Mouse (Mus musculus) thymus, adult 2 months (tissue): ENCODE results near the gene Apol9b. TPM values are rescaled to one million over a fixed set of nuclear protein-coding genes. Genes with fewer than 3 reads are reported as not detected.
"Not testable (repeated sequence)": the region's sequence is repeated elsewhere in the genome, so short reads cannot be mapped to it uniquely, and the experiment has no call there.

Source experiments
- DNase-seq: peaks from one replicate; pipeline ENCODE4 v3.0.0; 2021
- H3K27ac ChIP-seq: fragments of 200-500 bp; 2 replicates; pipeline ENCODE4 v1.5.1; 2012; ENCODE audit warnings: low read length, control low read depth; ENCODE audit not compliant: control insufficient read depth, insufficient read depth
- H3K27me3 ChIP-seq: fragments of 200-500 bp; 2 replicates; pipeline ENCODE4 v1.6.1; 2012; ENCODE audit warnings: mild to moderate bottlenecking, low read length, moderate library complexity, mixed read lengths; ENCODE audit not compliant: control insufficient read depth, insufficient read depth
- H3K36me3 ChIP-seq: fragments of 200-500 bp; 2 replicates; pipeline ENCODE4 v1.6.1; 2012; ENCODE audit warnings: mild to moderate bottlenecking, low read length, moderate library complexity; ENCODE audit not compliant: control insufficient read depth, insufficient read depth
- H3K4me1 ChIP-seq: fragments of 200-500 bp; replicated peaks from 2 replicates; pipeline ENCODE4 v1.6.1; 2012; ENCODE audit warnings: low read length; ENCODE audit not compliant: control insufficient read depth, insufficient read depth
- H3K4me3 ChIP-seq: fragments of 200-500 bp; 2 replicates; pipeline ENCODE4 v1.5.1; 2012; ENCODE audit warnings: mild to moderate bottlenecking, low read length, control low read depth, moderate library complexity; ENCODE audit not compliant: control insufficient read depth, insufficient read depth
- CTCF ChIP-seq: fragments of 200-500 bp; IDR thresholded peaks from 2 replicates; pipeline ENCODE4 v1.5.1; 2012; ENCODE audit warnings: mild to moderate bottlenecking, control low read depth, low read length, moderate library complexity, borderline replicate concordance; ENCODE audit not compliant: control insufficient read depth, poor library complexity, insufficient read depth; ENCODE audit errors: extremely low read depth
- POLR2A ChIP-seq: fragments of 200-500 bp; IDR thresholded peaks from 2 replicates; pipeline ENCODE4 v1.6.1; 2012; ENCODE audit warnings: mild to moderate bottlenecking, low read length, control low read depth, moderate library complexity; ENCODE audit not compliant: control insufficient read depth, poor library complexity, insufficient read depth; ENCODE audit errors: extremely low read depth
- whole genome bisulfite sequencing: fragments of 180-500 bp; shearing (Covaris S2); methylation state at CpG from one replicate; pipeline ENCODE4 v1.1.7; 2018; 5-methylcytosine and 5-hydroxymethylcytosine counted together
- polyA plus RNA-seq: library from polyadenylated mRNA; depleted of rRNA; stranded (reverse); fragments of >200 nt; gene quantifications from 2 replicates; pipeline ENCODE4 v1.2.3, GENCODE M21; 2012

Apol9b gene
- polyA plus RNA-seq, 1 experiment: 8.1 TPM

DNA sequence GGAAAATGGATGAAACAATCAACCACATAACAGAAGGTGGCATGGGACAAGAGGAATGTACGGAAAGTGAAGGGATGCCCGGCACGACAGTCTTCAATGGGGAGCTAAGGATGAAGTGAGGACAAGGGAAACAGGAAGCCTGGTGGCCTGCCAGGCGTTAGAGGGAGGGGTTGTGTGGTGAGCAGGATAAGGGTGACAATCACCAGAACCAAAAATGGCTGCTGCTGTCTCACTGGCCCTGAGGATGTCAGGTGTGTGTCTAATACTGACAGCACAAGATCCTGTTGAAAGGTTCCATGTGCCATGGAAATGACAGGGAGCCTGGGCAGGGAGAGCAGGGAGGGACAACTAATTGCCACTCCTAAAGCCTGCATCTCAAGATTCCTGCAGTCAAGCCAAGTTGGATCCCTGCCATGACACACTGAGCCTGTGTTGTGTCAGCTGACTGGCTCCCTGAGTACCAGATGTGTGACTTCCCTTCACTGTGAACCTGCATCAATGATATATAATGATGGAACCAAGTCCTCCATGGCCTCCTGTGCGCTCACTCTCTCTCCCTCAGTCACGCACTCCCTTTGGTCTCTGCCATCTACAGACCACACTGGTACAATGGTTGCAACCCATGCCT lies 3.3 kb upstream of the Apol9b start:
- not testable (repeated sequence) for H3K27ac ChIP-seq, H3K4me3 ChIP-seq, DNase-seq, H3K27me3 ChIP-seq, H3K36me3 ChIP-seq
- peaks cover 11% of the 10 kb centered on the region for H3K4me1 ChIP-seq
- 78% methylated on average over 6 of the region's 6 CpGs for WGBS

DNA sequence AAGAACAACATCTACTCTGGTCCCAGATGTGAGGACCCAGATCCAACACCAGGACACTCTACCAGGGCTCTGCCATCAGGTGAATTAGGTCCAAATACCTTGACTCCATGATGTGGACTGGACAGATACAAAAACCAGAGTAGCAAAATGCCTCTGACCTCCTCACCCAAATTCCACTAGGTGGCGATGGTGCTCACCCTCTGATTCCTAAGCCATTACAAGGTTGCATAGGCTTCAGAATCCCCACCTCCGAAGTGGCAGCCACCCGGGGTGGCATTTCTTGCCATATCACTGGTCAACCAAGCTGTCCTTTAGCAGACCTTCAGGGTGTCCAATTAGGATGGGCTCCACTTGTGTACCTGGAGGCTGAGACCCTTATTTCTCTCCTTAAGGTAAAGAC lies 1.7 kb upstream of the Apol9b start:
- not testable (repeated sequence) for H3K27me3 ChIP-seq, H3K36me3 ChIP-seq
- 3% methylated on average over 3 of the region's 3 CpGs for WGBS

DNA sequence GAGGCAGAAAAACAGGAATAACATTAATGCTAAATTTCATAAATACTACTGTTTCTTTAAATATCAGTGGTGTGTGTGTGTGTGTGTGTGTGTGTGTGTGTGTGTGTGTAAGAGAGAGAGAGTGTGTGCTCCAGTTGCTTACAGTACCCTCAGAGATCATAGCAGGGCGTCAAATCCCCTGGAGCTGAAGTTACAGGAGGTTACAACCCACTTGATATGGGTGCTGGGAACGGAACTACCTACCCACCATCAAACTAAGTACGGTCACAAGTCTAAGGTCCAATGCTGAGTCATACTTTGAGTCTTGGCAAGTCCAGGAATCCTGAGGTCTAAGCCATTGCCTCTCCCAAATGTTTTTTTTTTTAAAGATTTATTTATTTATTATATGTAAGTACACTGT lies 1.1 kb upstream of the Apol9b start:
- not testable (repeated sequence) for H3K27ac ChIP-seq, DNase-seq, H3K36me3 ChIP-seq, H3K4me3 ChIP-seq, H3K27me3 ChIP-seq
- H3K4me1 ChIP-seq: peaks cover 15% of the 10 kb centered on the region
- 92% methylated on average over 3 of the region's 3 CpGs for WGBS

More for the DNA sequence above, 1.7 kb upstream of the Apol9b start:
- H3K4me1 ChIP-seq: peaks cover 12% of the 10 kb centered on the region
- not testable (repeated sequence) for H3K4me3 ChIP-seq, H3K27ac ChIP-seq, DNase-seq

DNA sequence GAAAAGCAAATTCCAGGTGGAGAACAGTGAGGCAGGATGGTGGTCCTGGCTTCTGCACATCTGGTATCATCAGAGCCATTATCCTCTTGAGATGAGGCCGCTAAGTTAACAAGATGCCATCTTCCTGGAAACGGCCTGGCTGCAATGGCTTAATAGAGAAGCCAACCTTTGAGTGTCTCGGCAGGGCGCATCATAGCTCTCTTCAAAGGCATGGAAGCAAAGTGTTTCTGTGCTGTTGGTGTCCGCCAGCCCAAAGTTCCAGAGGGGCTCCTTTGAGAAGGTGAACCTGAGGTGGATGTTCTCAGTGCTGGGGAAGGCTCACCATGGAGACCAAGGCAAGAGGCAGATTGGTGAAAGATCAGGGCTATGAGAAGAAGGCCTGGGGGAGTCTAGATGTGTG lies 2.8 kb downstream of the Apol9b start:
- 95% methylated on average over 5 of the region's 5 CpGs for WGBS
- Histone ChIP-seq H3K36me3 (no peaks in the 10 kb centered on the region), H3K27ac (no peak overlapping the region), H3K4me3 (no peak overlapping the region), H3K27me3 (no peaks in the 10 kb centered on the region), H3K4me1 (peaks cover 13% of the 10 kb centered on the region)
- no peak for DNase-seq
- TF ChIP-seq CTCF: no peak

DNA sequence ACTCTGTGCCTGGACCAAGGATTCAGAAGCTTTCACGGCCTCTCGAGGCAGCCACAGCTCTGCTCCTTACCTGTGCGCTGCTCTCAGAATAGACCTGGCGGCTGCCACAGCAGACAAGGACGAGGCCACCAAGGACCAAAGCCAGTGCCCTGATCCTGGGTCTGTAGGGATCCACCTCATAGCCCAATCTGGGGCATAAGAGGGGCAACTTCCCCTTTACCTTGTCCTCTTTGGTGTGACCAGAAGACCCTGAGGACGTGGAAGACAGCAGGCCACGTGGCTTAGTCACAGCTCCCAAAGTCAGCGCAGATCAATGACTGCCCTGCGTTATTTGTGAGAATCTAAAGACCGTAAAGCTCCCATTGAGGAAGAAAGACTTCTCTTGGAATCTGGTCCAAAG lies 4.0 kb downstream of the Apol9b start:
- not testable (repeated sequence) for H3K36me3 ChIP-seq, H3K27ac ChIP-seq, H3K27me3 ChIP-seq, DNase-seq, H3K4me3 ChIP-seq
- 63% methylated on average over 10 of the region's 10 CpGs for WGBS
- peaks cover 13% of the 10 kb centered on the region for H3K4me1 ChIP-seq

DNA sequence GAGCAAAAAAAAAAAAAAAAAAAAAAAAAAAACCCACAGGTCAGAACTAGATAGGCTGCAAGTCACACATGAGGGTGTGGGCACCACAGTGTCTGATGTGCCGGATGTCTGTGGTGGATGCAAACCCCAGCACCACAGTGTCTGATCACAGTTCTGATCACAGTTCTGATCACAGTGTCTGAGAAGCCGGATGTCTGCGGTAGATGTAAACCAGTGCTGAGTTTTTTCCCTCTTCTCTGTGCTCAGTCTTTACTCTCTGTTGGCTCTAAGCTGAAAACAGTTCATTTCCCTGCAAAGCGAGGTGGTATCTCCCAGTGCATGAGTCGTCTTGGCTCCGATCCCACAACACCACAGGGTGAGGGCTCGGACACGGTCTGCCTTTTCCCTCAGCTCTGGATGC lies 4.5 kb downstream of the Apol9b start:
- Histone ChIP-seq H3K4me1 (peaks cover 13% of the 10 kb centered on the region), H3K4me3 (peak overlapping the region; percentile 12; the same call in 1 of the 2 replicates)
- 27% methylated on average over 8 of the region's 8 CpGs for WGBS
- H3K36me3 ChIP-seq, H3K27me3 ChIP-seq, H3K27ac ChIP-seq: not testable (repeated sequence)
- DNase-seq: peak; percentile 42

DNA sequence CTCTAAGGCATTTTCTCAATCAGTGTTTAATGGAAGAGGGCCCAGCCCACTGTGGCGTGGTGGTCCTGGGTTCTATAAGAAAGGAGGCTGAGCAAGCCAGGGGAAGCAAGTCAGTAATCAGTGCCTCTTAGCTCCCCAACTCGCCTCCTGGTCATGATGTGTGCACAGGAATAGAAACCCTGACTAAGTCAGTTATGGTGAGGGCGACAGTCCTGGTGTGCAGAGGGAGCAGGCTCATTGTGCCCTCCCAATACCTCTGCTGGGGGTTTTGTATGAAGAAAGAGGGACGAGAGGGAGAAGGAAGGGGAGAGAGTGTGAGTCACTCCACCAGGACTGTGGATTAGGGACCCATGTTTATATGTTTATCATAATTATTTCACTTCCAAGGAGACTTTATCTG lies 5.1 kb downstream of the Apol9b start:
- 51% methylated on average over 4 of the region's 4 CpGs for WGBS
- not testable (repeated sequence) for DNase-seq, H3K36me3 ChIP-seq, H3K27ac ChIP-seq, H3K27me3 ChIP-seq
- Histone ChIP-seq H3K4me1 (peaks cover 13% of the 10 kb centered on the region), H3K4me3 (peak overlapping the region; percentile 12; the same call in 1 of the 2 replicates)

DNA sequence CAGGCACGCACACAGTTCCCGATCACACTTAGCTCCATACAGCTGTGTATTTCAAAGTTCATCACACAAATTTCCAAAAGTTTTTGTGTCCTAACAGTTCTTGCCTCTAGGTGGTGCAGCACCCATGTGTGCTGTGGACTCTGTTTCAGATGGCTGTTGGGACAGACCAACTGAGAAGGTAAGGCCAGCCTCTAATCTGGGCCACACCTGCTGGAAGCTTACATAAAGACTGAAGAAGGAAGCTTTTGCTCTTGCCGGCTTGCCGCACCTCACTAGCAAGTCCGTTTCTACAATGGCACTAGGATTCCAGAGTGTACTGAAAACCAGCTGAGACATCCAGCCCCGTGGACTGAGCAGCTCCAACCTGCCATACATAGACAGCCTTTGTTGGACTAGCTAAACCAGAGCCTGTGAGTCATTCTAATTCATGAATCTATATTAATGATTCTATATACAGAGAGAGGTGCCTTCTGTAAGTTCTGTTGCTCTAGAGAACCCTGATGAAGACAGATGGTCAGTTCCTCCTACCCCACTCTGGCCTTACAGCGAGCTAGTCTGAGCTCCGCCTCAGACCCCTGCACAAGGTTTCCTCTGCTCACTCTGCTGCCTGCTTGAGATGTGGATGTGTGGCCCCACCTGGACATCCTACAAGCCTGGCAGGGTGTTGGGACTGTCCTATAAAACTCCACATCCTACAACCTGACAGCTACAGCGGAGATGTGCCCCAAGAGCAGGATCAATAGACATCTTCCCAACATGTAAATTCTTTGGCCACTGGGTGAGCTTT lies 11.9 kb downstream of the Apol9b start:
- no peaks in the 10 kb centered on the region for H3K36me3 ChIP-seq
- DNase-seq: no peak
- WGBS: 78% methylated on average over 9 of the region's 9 CpGs
- no peaks in the 10 kb centered on the region for H3K27me3 ChIP-seq
- no peak for TF ChIP-seq CTCF
- TF ChIP-seq POLR2A: no peak
- no peak overlapping the region for H3K4me3 ChIP-seq
- no peak overlapping the region for H3K27ac ChIP-seq
- H3K4me1 ChIP-seq: no peaks in the 10 kb centered on the region

DNA sequence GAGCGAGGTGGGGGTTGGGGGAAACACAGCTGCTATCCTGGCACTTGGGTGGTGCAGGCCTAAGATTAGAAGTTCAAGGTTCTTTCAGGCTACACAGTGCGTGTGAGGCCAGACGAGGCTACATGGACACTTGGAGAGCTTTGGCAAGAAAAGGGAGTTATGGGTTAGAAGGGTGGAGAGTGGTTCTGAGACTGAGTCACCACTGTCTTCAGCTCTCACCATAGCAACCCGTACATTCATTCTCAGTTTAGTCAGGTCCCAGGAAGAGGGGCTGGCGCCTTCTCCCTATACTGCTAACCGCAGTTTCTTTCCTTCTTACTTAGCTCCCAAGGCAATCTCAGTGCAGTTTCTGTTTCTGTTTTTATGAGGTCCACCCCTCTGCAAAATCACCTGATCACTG lies 12.7 kb downstream of the Apol9b start:
- not testable (repeated sequence) for H3K4me1 ChIP-seq, H3K4me3 ChIP-seq
- WGBS: 95% methylated on average over 6 of the region's 6 CpGs

More for the DNA sequence above, 12.7 kb downstream of the Apol9b start:
- not testable (repeated sequence) for H3K27ac ChIP-seq, H3K27me3 ChIP-seq, H3K36me3 ChIP-seq, DNase-seq
